Mouse (Mus musculus): ENCODE data around the gene Arhgap17.

Arhgap17 gene

DNA sequence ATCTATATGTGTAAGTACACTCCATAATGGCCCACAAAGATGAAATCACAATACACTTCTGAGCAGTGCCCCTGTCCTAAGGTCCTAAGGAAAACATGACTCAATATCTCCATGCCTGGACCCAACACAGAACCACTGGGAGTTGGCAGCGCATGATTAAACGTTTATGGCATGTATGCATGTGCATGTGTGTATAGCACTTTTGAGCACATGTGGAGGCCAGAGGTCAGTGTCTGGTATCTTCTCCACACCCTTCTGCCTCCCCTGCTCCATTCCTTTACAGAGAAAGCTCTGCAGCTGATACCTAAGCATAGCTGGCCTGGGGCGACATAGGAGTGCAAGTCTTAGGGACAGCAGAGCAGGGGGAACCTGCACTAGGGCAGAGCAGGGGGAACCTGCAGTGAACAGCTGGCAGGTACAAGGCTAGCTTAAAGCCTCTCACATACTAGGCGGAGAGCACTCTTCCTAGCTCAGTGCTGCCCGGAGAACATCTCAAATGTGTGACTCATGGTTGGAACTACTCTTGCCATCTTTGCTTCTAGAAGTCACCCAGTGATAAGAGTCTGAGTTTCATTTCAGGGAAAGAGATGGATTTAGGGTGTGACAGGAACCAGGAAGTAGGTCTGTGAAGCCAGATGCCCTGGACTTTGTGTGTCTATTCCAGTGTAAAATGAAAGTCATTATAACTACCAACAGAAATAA lies 25.5 kb downstream of the Arhgap17 start:
- no peak for DNase-seq (ENCODE audit: extremely low spot score, low read depth, low spot score)

DNA sequence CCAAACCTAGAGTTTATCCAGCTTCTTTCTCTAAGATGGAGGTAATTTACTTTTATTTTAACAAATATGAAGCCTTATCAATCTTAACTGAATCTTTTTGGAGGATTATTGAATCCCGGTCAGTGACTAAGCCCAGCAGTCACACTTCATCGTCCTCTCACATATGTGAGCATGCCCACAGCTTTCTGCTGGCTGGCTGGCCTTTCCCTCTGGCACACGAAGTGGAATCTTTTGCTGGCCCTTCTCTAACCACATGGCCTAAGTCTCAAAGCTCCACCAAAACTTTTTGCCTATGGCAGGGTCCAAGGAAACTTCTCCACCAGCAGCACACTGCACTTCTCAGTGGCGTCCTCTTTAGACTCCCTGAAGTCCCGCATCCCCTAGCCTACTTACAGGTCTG lies 27.8 kb downstream of the Arhgap17 start:
- no peak for DNase-seq (ENCODE audit: extremely low spot score, low read depth, low spot score)

DNA sequence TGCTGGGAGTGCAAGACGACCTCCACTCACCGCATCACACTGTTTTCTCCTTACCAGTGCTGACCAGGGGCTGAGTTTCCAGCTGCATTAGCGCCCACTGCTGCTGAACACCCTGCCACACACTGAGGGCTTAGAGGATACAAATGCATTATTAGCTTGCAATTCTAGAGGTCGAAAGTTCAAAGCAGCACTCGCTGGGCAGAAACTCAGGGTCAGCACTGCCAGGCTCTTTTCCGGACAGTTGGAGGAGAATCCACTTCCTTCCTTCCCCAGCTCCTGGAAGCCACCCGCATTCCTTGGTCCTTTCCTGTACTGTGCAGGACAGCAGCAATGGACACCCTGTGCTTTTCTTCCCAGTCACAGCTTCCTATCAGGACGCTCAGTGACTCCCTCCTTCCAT lies 31.4 kb downstream of the Arhgap17 start:
- DNase-seq (ENCODE audit: extremely low spot score, low read depth, low spot score), result no peak

GRCm38 (mm10) chr7:123336322-123336721 lies 33.4 kb downstream of the Arhgap17 start:
- no peak for DNase-seq (ENCODE audit: extremely low spot score, low read depth, low spot score)

GRCm38 (mm10) chr7:123330506-123330905 lies 39.2 kb downstream of the Arhgap17 start:
- DNase-seq (ENCODE audit: extremely low spot score, low read depth, low spot score), result no peak

DNA sequence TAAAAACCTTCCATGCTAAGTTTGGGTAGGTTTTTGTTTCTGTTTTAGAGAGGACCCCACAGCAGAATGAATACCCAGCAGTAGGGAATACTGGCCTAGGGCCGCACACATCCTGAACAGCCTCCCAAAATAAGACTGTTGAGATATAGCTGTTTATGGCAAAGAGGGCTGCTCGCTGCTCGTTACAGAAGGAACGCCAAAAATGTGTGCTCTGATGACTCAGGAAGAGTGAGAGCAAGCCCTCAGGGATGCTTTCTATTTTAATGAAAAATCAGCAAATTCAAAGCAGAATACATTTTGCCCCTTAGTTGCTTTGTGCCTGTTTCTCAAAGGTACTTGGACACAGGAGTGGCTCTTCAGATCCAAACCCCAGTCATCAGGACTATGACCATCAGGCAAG lies 41.8 kb downstream of the Arhgap17 start:
- no peak for DNase-seq (ENCODE audit: extremely low spot score, low read depth, low spot score)

- no peak for DNase-seq (ENCODE audit: extremely low spot score, low read depth, low spot score)
Measured at GRCm38 (mm10) chr7:123326901-123327300, 42.8 kb downstream of the Arhgap17 start.

DNA sequence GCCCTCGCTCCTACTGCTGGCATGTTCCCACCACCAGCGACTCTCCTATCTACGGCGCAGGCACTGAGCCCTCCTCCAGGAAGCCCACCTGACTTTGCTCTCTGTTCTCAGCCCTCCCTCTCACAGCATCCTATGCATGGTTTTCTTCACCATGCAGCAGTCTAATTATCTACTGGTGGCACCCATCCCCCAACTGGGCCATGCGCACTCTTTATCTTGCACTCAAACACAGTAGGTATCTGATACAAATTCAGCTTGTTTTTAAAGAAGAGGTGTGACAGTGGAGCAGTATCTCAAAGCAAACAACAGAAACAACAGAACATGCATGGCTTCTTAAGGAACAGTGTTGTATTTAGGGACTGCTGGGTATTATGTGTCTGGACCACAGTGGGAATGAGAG lies 43.7 kb downstream of the Arhgap17 start:
- DNase-seq (ENCODE audit: extremely low spot score, low read depth, low spot score), result no peak

- DNase-seq (ENCODE audit: extremely low spot score, low read depth, low spot score), result no peak
Measured at GRCm38 (mm10) chr7:123324105-123324504, 45.6 kb downstream of the Arhgap17 start.

DNA sequence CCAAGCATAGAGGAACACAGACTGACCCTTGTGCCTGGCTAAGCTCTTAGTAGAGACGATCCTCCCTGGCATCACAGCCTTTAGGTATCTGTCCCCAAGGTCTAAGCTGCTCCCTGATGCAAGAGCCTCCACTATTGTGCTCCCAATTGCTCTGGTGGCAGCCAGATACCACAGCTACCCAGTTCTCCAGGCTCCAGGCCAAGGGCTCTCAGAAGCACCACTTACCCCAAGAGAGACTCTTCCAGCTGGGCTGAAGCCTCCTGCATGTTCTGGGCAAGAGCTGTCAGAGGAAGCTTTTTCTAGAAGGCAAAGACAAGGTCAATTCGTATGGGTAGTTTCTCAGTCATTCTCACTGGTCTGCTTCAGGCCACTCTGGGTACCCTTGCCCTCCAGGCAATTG lies 46.3 kb downstream of the Arhgap17 start:
- DNase-seq (ENCODE audit: extremely low spot score, low read depth, low spot score), result no peak

DNA sequence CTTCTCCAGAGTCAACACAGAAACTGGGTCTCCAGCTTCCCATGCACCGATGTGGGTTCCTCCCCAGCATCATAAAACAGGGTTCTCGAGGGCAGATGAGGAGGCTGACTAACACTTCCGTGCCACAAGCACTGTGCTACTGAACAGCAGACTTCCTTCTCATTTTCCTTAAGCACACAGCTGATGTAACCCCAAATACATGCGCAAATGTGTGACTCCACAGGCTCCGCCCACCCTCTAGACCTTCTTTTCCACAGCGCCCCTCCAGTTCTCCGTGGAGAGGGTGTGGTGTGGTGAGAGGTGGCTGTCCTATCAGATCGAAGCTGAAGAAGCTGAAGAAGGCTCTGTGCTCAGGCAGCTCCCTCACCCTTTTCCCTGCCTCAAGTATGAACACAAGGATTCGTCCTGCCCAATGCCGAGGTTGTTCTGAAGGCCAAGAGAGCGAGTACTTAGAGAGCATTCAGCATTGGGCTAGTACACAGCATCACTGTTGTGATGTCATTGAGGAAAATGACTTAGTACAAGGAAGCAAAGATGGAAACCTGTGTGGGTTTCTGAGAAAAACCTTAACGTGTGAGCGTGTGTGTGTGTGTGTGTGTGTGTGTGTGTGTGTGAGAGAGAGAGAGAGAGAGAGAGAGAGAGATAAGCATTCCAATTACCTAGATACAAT lies 47.1 kb downstream of the Arhgap17 start:
- DNase-seq (ENCODE audit: extremely low spot score, low read depth, low spot score), result no peak

GRCm38 (mm10) chr7:123312738-123313137 lies 57.0 kb downstream of the Arhgap17 start:
- no peak for DNase-seq (ENCODE audit: extremely low spot score, low read depth, low spot score)

GRCm38 (mm10) chr7:123311836-123312235 lies 57.9 kb downstream of the Arhgap17 start:
- no peak for DNase-seq (ENCODE audit: extremely low spot score, low read depth, low spot score)

DNA sequence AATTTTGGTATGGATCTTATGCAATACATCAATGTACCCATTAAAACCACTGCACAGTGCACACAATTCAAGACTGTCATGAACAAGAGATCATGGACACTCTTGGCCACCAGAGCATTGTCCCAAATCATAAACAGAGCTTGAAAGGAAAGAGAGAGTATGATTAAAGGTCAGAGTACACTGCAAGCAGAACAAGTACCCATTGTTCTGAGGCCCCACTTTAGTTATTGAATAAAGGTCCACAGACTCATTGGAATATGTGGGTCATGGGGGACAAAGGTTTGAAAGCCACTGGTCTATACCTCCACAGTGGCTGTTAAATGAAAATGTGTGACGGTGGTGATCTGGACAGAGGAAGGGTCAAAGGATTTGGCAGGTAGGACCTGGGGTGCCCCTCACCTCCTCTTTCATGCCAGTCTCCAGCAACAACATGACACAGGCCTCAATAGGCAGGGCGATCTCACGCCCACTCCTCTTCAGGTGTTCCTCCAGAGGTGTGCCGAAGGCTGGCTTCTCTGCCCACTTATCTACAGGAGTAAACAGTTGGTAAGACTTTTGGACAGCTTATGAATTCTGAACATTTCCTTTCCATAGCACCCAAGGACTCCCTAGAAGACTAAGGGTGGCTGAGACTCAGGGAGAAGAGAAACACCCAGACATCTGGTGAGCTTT lies 61.7 kb downstream of the Arhgap17 start:
- no peak for DNase-seq (ENCODE audit: extremely low spot score, low read depth, low spot score)

DNA sequence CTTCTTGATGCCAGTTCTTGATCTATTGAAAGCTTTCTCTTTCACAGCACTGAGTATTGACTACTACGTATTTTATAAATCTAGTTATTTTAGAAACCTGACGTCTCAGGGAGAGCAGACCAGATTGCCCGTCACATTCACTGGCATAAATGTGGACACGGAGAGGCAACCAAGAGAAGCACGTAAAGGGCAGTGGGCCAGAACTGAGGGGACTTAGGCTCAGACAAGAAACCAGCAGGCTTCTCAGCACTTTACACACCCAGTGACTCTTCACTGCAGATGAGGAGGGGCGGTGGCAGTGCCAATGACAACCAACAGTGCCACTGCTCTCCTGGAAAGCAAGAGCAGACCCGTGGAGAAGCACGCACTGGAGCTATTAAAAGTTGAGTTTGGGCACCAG lies 62.5 kb downstream of the Arhgap17 start:
- no peak for DNase-seq (ENCODE audit: extremely low spot score, low read depth, low spot score)

DNA sequence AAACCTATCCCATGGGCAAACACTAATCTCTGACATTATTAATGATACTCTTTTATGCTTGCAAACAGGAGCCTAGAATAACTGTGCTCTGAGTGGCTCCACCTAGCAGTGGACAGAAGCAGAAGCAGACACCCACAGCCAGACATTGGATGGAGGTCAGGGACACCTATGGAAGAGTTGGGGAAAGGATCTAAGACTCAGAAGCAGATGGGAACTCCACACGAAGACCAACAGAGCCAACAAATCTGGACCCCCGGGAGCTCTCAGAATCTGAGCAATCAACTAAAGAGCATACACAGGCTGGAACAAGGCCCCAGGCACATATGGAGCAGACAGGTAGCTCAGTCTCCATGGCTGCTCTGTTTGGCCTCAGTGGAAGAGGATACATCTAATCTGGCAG lies 64.3 kb downstream of the Arhgap17 start:
- DNase-seq (ENCODE audit: extremely low spot score, low read depth, low spot score), result no peak

- DNase-seq (ENCODE audit: extremely low spot score, low read depth, low spot score), result no peak
Measured at GRCm38 (mm10) chr7:123300258-123300657, 69.5 kb downstream of the Arhgap17 start.

DNA sequence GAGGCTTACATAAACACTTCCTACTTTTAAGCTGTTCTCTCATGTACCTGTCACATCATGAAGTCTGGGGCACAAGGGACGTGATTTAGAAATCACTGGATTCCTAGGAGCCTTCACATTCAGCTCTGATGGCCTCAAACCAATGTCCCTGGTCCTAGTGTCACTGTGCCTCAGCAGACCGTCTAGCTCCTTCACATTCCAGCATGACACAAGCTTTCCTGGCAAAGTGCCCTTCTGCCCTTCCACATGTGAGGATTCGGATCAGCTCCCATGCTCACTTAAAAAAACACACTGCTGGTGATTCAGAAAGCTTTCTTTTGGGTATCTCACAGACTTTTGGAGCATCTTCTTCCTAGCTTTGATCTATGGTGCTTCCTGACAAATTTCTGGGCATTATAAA lies 71.5 kb downstream of the Arhgap17 start:
- DNase-seq (ENCODE audit: extremely low spot score, low read depth, low spot score), result no peak

DNA sequence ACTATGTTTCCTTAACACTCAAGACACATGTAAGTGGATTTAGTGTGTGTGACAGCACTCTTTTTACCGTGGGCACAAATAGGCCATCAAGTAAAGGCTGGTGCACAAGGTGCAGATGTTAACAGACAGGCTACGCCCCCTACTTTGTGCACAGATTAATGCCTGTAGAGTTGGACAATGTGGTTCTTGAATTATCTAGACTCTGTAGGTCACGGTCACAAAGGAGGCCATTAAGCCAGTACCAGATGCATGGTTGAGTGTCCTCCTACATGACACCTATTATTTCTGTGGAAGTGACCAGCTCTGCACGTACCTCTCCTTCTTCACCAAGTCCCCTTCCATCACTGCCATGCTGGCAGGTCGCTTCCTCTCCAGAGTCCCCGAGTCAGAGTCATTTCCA lies 73.6 kb downstream of the Arhgap17 start:
- DNase-seq (ENCODE audit: extremely low spot score, low read depth, low spot score), result no peak

- DNase-seq (ENCODE audit: extremely low spot score, low read depth, low spot score), result no peak
Measured at GRCm38 (mm10) chr7:123295423-123295822, 74.3 kb downstream of the Arhgap17 start.

GRCm38 (mm10) chr7:123293898-123294297 lies 75.8 kb downstream of the Arhgap17 start:
- DNase-seq (ENCODE audit: extremely low spot score, low read depth, low spot score), result no peak

GRCm38 (mm10) chr7:123291942-123292341 lies 77.8 kb downstream of the Arhgap17 start:
- no peak for DNase-seq (ENCODE audit: extremely low spot score, low read depth, low spot score)

All from hindlimb bud, embryonic 11.5 days (tissue).